27 mouse cellular contexts compared by ENCODE assay signal in genomic region chr15:10970777-10971176, GRCm38 (mm10). TPM values are rescaled to one million over a fixed set of nuclear protein-coding genes. Genes with fewer than 3 reads are reported as not detected.
"Had no signal": no experiment of that assay in that cellular context is flagged by ENCODE, and none has a peak within 500 bp of the region (broad histone marks: within the 10 kb centered on the region; RNA-seq: fewer than 3 reads in every experiment).

No protein-coding gene starts in this region.

- H3K4me3 ChIP-seq: heart, adult 2 months; heart, embryonic 13.5 days; heart, embryonic 15.5 days; hindbrain, embryonic 13.5 days; hindbrain, embryonic 15.5 days; limb, embryonic 13.5 days; limb, embryonic 15.5 days; liver, embryonic 12.5 days had no signal

- H3K9me3 ChIP-seq: heart, embryonic 13.5 days; heart, embryonic 15.5 days; hindbrain, embryonic 13.5 days; hindbrain, embryonic 15.5 days; limb, embryonic 13.5 days; limb, embryonic 15.5 days; liver, embryonic 12.5 days had no signal

- DNase-seq: forebrain, postnatal 0 days; gastrocnemius, postnatal 14 days; gastrocnemius, postnatal 36 days; heart, adult 11 months; heart, adult 2 months; heart, postnatal 14 days; heart, postnatal 36 days; kidney, adult 18-20 months; layer of hippocampus, adult 9-11 months; layer of hippocampus, postnatal 36 days; left cerebral cortex, postnatal 4 days had no signal

- H3K4me1 ChIP-seq: heart, embryonic 13.5 days; heart, embryonic 15.5 days; hindbrain, embryonic 13.5 days; hindbrain, embryonic 15.5 days; limb, embryonic 13.5 days; limb, embryonic 15.5 days; liver, embryonic 12.5 days had no signal

- H3K27ac ChIP-seq: heart, adult 2 months; heart, embryonic 13.5 days; heart, embryonic 15.5 days; hindbrain, embryonic 13.5 days; hindbrain, embryonic 15.5 days; hindbrain, postnatal 0 days; kidney, postnatal 0 days; limb, embryonic 13.5 days; limb, embryonic 15.5 days; liver, embryonic 12.5 days; liver, embryonic 14.5 days had no signal

- H3K9ac ChIP-seq: forebrain, postnatal 0 days; heart, embryonic 13.5 days; heart, embryonic 15.5 days; hindbrain, embryonic 13.5 days; hindbrain, embryonic 15.5 days; limb, embryonic 13.5 days; limb, embryonic 15.5 days; liver, embryonic 12.5 days; liver, embryonic 14.5 days had no signal

- H3K27me3 ChIP-seq: heart, embryonic 13.5 days; heart, embryonic 15.5 days; hindbrain, embryonic 13.5 days; hindbrain, embryonic 15.5 days; limb, embryonic 13.5 days; limb, embryonic 15.5 days; liver, embryonic 12.5 days had no signal

- H3K36me3 ChIP-seq: heart, embryonic 13.5 days; heart, embryonic 15.5 days; hindbrain, embryonic 13.5 days; hindbrain, embryonic 15.5 days; limb, embryonic 13.5 days; limb, embryonic 15.5 days; liver, embryonic 12.5 days had no signal

- H3K4me2 ChIP-seq: heart, embryonic 11.5 days; heart, embryonic 13.5 days; heart, embryonic 15.5 days; hindbrain, embryonic 13.5 days; hindbrain, embryonic 15.5 days; limb, embryonic 13.5 days; limb, embryonic 15.5 days; liver, embryonic 12.5 days had no signal

- ATAC-seq: forebrain, postnatal 0 days; hindbrain, postnatal 0 days; intestine, embryonic 16.5 days; liver, embryonic 12.5 days had no signal

RNA-seq across cellular contexts. Expression of gene Slc45a2, which starts 29.7 kb away (rescaled TPM):
- polyA plus RNA-seq: heart, adult 2 months; heart, embryonic 13.5 days; intestine, embryonic 14.5 days; intestine, embryonic 16.5 days; large intestine, adult 2 months; limb, embryonic 11.5 days; liver, embryonic 16.5 days had no signal
